Mouse (Mus musculus) T-cell, adult 66 days (primary cell): ENCODE data around the gene Slc46a3. TPM values are rescaled to one million over a fixed set of nuclear protein-coding genes. Genes with fewer than 3 reads are reported as not detected.

Experiments
- total RNA-seq, 2 experiments: library from RNA; stranded (reverse); gene quantifications; 3 replicates in 1 of 2; 4 replicates in 1 of 2; pipeline ENCODE4 v1.2.4; 2023

The Slc46a3 gene
- 10 to 100 TPM in 1 of 2 experiments, 1 to 10 TPM in 1; 9.5 to 14.6 TPM for total RNA-seq

DNA sequence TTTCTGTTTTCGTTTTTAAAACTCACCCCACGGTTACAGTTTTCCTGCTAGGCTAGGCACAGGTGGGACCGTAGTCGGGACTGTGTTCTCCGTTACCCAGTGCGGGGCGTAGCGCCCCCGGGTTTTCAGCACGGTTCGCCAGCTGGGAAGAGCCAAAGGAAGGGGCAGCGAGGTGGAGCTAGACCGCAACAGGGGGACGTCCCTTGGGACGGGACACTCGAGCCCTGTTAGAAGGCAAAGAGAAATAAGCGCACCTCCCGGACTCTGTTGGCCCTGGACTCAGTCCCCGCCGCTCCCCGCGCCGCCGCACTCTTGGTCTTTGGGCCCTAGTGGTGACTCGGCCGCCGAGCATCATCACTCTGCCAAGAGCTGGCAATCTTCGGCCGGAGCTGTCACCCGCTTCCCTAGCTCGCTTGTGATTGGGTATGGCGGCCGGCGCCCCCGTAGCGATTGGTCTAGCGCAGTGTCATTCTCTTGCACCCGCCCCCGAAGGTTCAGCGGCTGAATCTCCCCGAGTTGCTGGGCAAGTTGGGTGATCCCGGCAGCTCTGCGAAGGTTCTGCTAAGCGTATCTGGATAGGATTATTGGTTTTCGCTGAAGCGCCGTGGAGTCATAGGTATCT, at the start of gene Slc46a3:
Slc46a3 (minus strand) TSS at position 361 of the 622 bp plus-strand sequence.

GRCm38 (mm10) chr5:147860449-147861261, 34.0 kb downstream of the Slc46a3 start, which contains the start of gene Pomp:
Gene Pomp, plus strand, starts transcription at chr5:147860461.

Other genes starting within 250 kb of the Slc46a3 start
- gene Flt1, start 168.8 kb downstream of the Slc46a3 start, total RNA-seq = under 1 TPM in 1 of 2 experiments, not detected in 1; 0.15 TPM
- 10 to 100 TPM; 66.1 to 77.5 TPM for gene Pomp, start 34.4 kb downstream of the Slc46a3 start, total RNA-seq
- gene Mtus2, start 62.5 kb upstream of the Slc46a3 start, total RNA-seq = 1 to 10 TPM in 1 of 2 experiments, under 1 TPM in 1; 0.92 to 1.8 TPM